Mouse (Mus musculus): ENCODE results near the gene Irak2.

- TF ChIP-seq CTCF (IDR thresholded peaks at IDR 0.05) (no peak), EP300 (IDR thresholded peaks at IDR 0.05) (no peak)
Observed at GRCm38 (mm10) chr6:113650197-113650640, 12.0 kb downstream of the Irak2 start.

Data from lung, postnatal 0 days (tissue).